Mouse (Mus musculus) left cerebral cortex, adult 9 months (tissue): ENCODE data around the gene Gucy1b2.

ENCODE experiments used
- DNase-seq, 2 experiments: peaks; one replicate each; pipeline ENCODE4 v3.0.0; 2022; ENCODE audit warnings: low spot score in 2 of 2

Gene Gucy1b2

GRCm38 (mm10) chr14:62446385-62447213, 9.5 kb downstream of the Gucy1b2 start:
- DNase-seq, result no peak

DNA sequence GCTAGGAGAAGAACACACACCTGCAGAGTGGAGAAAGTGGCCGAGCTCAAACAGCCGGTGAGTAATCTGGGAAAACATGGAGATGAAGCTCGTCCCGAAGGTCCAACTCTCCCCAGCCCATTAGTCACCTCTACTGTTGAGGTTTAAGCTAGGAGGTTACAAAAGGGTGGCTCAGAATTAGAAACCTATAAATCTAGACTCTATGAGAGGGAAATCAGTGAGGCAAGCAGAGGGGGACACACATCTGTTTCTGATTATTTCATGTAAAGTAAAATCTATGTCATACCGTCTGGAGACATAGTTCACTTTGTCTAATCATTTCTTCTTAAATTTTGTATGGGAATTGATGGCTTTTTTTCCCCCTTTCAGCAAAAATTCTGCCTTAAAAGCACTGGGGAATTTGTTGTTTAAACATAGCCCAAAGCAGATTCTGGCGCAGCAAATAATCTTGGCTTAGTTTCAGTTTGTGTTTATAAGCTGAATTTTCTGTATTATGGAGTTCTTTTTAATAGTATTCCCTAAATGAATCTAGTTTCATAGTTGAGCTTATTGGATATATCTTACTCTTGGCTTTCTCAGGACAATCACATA, 12.2 kb downstream of the Gucy1b2 start:
- DNase-seq, result no peak

DNA sequence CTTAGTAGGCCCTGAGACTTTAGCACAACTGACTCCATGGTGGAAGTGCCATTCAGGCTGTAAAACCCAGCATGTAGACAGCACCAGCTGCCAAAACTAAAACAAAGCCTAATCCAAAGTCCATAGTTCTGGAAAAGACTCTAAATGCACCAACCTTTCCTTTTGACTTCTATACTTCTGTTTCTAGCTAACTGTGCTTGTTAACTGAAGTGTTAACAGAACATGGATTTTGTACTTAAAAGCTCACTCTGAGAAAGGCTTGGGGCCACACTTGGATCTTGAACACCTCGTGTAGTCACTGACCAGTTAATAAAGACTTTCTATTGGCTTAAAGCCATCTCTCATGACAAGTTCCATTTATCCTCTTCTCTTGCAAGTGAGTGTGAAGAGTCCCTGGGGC, 13.1 kb downstream of the Gucy1b2 start:
- DNase-seq, result no peak

- no peak for DNase-seq
Measured at GRCm38 (mm10) chr14:62440036-62440435, 16.1 kb downstream of the Gucy1b2 start.

GRCm38 (mm10) chr14:62438236-62438635, 17.9 kb downstream of the Gucy1b2 start:
- no peak for DNase-seq

DNA sequence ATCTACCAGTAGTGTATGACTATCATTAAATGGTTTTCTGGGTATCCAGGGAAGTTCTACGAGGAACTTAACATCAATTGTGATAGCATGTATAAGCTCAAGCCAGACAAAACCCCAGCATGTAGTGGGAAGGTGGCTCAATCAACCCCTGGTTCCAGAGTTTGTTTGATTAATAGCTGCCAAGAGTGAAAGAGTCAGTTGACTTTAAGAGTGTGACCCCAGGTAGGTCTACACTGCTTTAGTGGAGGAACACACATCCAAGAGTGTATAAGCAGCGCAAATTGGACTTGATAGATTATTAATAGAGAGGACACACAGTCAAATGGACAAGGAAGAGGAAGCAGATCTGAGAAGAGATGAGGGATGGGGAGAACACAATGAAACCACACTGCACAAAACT, 18.3 kb downstream of the Gucy1b2 start:
- no peak for DNase-seq

- no peak for DNase-seq
Measured at GRCm38 (mm10) chr14:62425277-62425691, 30.8 kb downstream of the Gucy1b2 start.

DNA sequence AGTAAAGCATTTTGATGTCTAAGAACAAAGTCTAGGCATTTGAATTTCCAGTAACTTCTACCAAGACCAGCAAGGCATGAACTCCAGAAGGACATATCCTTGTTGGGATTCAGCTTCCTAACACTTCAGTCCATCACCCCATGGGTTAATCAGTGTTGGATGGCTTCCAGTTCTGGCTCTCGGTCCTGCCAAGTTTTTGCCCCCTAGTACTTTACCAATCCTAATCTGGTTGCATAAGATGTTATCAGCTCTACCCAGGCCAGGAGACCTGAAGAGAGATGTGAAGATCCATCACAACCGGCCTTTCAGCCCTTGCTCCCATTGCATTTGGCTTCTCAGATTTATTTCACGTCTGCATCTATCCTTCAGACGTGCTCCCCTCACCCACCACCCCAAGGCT, 33.8 kb downstream of the Gucy1b2 start:
- no peak for DNase-seq

DNA sequence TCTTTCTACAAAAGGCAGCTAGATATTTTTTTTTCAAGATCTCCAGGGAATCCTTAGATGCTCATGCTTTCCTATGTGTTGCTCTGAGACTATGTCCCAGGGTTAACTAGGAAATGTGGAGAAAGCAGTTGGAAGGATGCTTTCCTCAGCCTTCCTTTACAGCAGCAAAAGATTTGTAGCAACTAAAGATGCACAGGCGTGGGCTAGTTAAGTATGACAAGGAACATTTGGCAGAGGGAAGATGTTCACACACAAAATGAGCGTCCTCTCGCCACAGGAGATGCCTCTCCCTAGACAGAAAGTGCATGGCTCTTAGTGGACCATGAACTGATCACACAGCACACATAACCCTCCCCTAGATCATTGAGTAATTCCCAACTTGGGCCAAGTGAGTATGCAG, 38.6 kb downstream of the Gucy1b2 start:
- DNase-seq, result peak in 1 of 2 experiments; percentile 4

GRCm38 (mm10) chr14:62416742-62417134, 39.4 kb downstream of the Gucy1b2 start:
- DNase-seq, result peak; percentile 14 to 36

GRCm38 (mm10) chr14:62416007-62416741, 39.9 kb downstream of the Gucy1b2 start:
- peak; percentile 11 to 20 for DNase-seq

DNA sequence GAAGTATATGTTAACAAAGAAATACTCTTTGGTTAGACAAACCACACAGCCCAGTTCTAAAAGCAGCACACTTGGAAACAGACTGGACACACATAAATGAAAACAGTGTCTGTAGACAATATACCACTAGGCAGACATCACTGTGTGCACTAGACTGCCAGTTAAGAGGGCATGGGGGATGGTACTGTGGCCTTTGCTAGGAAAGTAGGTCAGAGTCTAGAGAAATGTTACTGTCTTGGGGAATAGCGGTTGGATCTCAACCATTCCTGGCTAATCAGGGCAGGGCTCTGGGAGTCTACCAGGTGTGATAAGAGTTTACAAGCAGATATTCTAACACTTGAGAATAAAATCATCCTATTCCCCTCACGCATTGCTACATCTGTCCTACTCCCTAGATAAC, 60.7 kb downstream of the Gucy1b2 start:
- DNase-seq, result no peak

DNA sequence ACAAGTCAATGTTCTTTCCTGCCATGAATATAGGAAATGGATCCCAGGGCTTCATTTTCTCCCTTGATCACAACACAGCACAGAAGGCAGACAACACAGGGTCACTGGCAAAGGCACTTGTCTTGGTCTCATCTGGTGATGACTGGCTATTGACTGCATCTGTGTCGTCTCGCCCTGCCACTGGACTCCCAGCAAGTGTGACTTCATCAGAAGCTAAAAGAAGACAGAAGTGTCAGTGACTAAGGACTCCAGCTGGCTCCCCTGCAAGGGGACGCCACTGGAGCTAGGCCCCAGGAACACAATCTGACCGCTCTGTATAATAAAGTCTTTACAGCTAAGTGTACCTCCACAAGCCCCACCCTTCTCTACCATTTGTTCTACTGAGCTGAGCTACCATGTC, 63.3 kb downstream of the Gucy1b2 start:
- no peak for DNase-seq

- peak in 1 of 2 experiments; percentile 22 for DNase-seq
Measured at GRCm38 (mm10) chr14:62389729-62390536, 66.2 kb downstream of the Gucy1b2 start.

- DNase-seq, result peak; percentile 35 to 54
Measured at GRCm38 (mm10) chr14:62389064-62389728, 66.9 kb downstream of the Gucy1b2 start.

GRCm38 (mm10) chr14:62383786-62384299, 72.2 kb downstream of the Gucy1b2 start:
- no peak for DNase-seq

DNA sequence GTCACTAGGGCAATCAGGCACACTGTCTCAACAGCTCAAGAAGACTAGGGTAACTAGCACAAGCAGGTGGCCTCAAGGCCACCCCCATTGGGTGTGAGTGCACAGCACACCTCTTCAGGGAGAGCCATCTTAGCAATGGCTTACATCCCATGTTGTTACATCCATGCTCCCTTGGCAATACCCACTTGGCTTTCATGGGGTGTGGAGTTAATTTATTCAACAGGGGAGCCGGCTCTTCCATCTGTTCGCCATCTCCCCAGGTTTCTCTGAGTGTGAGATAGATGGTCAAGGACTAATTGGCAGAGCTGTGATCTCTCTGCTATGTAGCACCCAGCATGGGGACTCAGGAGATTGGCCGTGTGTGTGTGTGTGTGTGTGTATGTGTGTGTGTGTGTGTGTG, 73.0 kb downstream of the Gucy1b2 start:
- DNase-seq, result no peak

GRCm38 (mm10) chr14:62380606-62381005, 75.5 kb downstream of the Gucy1b2 start:
- DNase-seq, result no peak

DNA sequence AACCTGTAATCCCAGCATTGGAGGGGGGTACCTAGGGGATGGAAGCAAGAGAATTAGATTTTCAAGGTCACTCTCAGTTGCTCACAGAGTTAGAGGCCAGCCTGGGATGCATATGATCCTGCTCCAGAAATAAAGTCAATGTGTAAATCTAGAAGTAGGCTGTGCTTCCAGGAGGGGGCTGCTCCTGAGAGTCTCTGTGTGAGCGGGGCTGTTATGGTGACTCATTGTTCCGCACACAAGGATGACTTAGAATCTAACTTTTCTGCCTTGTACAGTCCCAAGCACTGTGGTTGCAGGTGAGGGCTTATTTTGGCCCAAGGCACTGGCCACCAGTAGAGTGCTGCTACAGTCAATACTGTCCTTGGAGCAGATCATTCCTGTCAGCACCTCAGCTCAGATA, 76.7 kb downstream of the Gucy1b2 start:
- no peak for DNase-seq

GRCm38 (mm10) chr14:62376115-62376514, 80.0 kb downstream of the Gucy1b2 start:
- no peak for DNase-seq

- DNase-seq, result no peak
Measured at GRCm38 (mm10) chr14:62375694-62376093, 80.4 kb downstream of the Gucy1b2 start.
